Mouse (Mus musculus): Measurements from ENCODE around the gene Dnajc11. TPM values are rescaled to one million over a fixed set of nuclear protein-coding genes. Genes with fewer than 3 reads are reported as not detected.

Gene Dnajc11
- 57.8 and 61.5 TPM in 2 replicates for polyA plus RNA-seq (2015; fragmentation: Nextera tagmentation; extraction: Ambion mirVana)

- peaks cover 15% of the 10 kb centered on the region for H3K4me1 ChIP-seq
- H3K27ac ChIP-seq (replicated peaks): peak within 1 kb of the TSS; percentile 55; the same call in 1 of the 2 replicates
- no peaks in the 10 kb centered on the region for H3K9me3 ChIP-seq (replicated peaks)
These were observed at the start of gene Dnajc11 for GRCm38 (mm10) chr4:151933505-151934214. Gene Dnajc11, plus strand, starts transcription at chr4:151933691.

GRCm38 (mm10) chr4:151893241-151893640 lies 40.2 kb upstream of the Dnajc11 start:
- Histone ChIP-seq H3K27me3 (no peaks in the 10 kb centered on the region), H3K27ac (replicated peaks) (no peak overlapping the region), H3K4me1 (no peaks in the 10 kb centered on the region), H3K9ac (no peak overlapping the region), H3K9me3 (replicated peaks) (no peaks in the 10 kb centered on the region), H3K4me2 (replicated peaks) (no peak overlapping the region), H3K36me3 (no peaks in the 10 kb centered on the region), H3K4me3 (replicated peaks) (no peak overlapping the region)
- WGBS: 79% methylated on average over 6 of the region's 6 CpGs
- no peak for ATAC-seq (ENCODE audit: insufficient number of reproducible peaks, low FRiP score, low TSS enrichment, low read depth)

More at GRCm38 (mm10) chr4:151933505-151934214, at the start of gene Dnajc11:
- under 1% methylated on average over 82 of the region's 83 CpGs for WGBS
- Histone ChIP-seq H3K9ac (peak within 1 kb of the TSS; percentile 93), H3K36me3 (no peaks in the 10 kb centered on the region), H3K27me3 (no peaks in the 10 kb centered on the region), H3K4me3 (replicated peaks) (peak within 1 kb of the TSS; percentile 100), H3K4me2 (replicated peaks) (peak within 1 kb of the TSS; percentile 95)
- peak; percentile 90 for ATAC-seq (ENCODE audit: insufficient number of reproducible peaks, low FRiP score, low TSS enrichment, low read depth)

- H3K9ac ChIP-seq: no peak overlapping the region
- WGBS: 88% methylated on average over 12 of the region's 12 CpGs
- no peak for ATAC-seq (ENCODE audit: insufficient number of reproducible peaks, low FRiP score, low TSS enrichment, low read depth)
- no peaks in the 10 kb centered on the region for H3K36me3 ChIP-seq
- H3K4me2 ChIP-seq (replicated peaks): no peak overlapping the region
- H3K27me3 ChIP-seq: no peaks in the 10 kb centered on the region
- H3K4me1 ChIP-seq: no peaks in the 10 kb centered on the region
- H3K27ac ChIP-seq (replicated peaks): no peak overlapping the region
- H3K9me3 ChIP-seq (replicated peaks): no peaks in the 10 kb centered on the region
- H3K4me3 ChIP-seq (replicated peaks): no peak overlapping the region
These were observed 38.6 kb upstream of the Dnajc11 start for GRCm38 (mm10) chr4:151894926-151895325.

- no peak for ATAC-seq (ENCODE audit: insufficient number of reproducible peaks, low FRiP score, low TSS enrichment, low read depth)
- Histone ChIP-seq H3K9me3 (replicated peaks) (no peaks in the 10 kb centered on the region), H3K4me3 (replicated peaks) (no peak overlapping the region), H3K27ac (replicated peaks) (no peak overlapping the region), H3K36me3 (no peaks in the 10 kb centered on the region), H3K27me3 (no peaks in the 10 kb centered on the region), H3K4me1 (no peaks in the 10 kb centered on the region), H3K9ac (no peak overlapping the region), H3K4me2 (replicated peaks) (no peak overlapping the region)
- WGBS: 91% methylated on average over 7 of the region's 7 CpGs
These were observed 37.9 kb upstream of the Dnajc11 start for GRCm38 (mm10) chr4:151895624-151896023.

GRCm38 (mm10) chr4:151897069-151897617 lies 36.3 kb upstream of the Dnajc11 start:
- WGBS: 45% methylated on average over 9 of the region's 9 CpGs
- no peak overlapping the region for H3K4me2 ChIP-seq (replicated peaks)
- H3K9me3 ChIP-seq (replicated peaks): no peaks in the 10 kb centered on the region
- H3K9ac ChIP-seq: no peak overlapping the region
- H3K36me3 ChIP-seq: no peaks in the 10 kb centered on the region
- no peak overlapping the region for H3K4me3 ChIP-seq (replicated peaks)
- H3K4me1 ChIP-seq: no peaks in the 10 kb centered on the region
- H3K27me3 ChIP-seq: no peaks in the 10 kb centered on the region
- no peak for ATAC-seq (ENCODE audit: insufficient number of reproducible peaks, low FRiP score, low TSS enrichment, low read depth)
- no peak overlapping the region for H3K27ac ChIP-seq (replicated peaks)

- Histone ChIP-seq H3K4me1 (0 out of 2 replicates have a peak, but pooled peaks cover 5% of the 10 kb centered on the region), H3K36me3 (no peaks in the 10 kb centered on the region), H3K27ac (replicated peaks) (no peak overlapping the region), H3K9ac (no peak overlapping the region), H3K27me3 (no peaks in the 10 kb centered on the region), H3K4me3 (replicated peaks) (no peak overlapping the region), H3K4me2 (replicated peaks) (no peak overlapping the region), H3K9me3 (replicated peaks) (no peaks in the 10 kb centered on the region)
- WGBS: 23% methylated on average over 13 of the region's 13 CpGs
- ATAC-seq (ENCODE audit: insufficient number of reproducible peaks, low FRiP score, low TSS enrichment, low read depth): no peak
These were observed 34.8 kb upstream of the Dnajc11 start for GRCm38 (mm10) chr4:151898600-151899245.

GRCm38 (mm10) chr4:151899707-151900384 lies 33.6 kb upstream of the Dnajc11 start:
- no peak overlapping the region for H3K4me2 ChIP-seq (replicated peaks)
- no peak for ATAC-seq (ENCODE audit: insufficient number of reproducible peaks, low FRiP score, low TSS enrichment, low read depth)
- no peaks in the 10 kb centered on the region for H3K36me3 ChIP-seq
- H3K27ac ChIP-seq (replicated peaks): no peak overlapping the region
- peaks cover 8% of the 10 kb centered on the region; the same call in 1 of the 2 replicates for H3K4me1 ChIP-seq
- H3K27me3 ChIP-seq: no peaks in the 10 kb centered on the region
- H3K4me3 ChIP-seq (replicated peaks): no peak overlapping the region
- WGBS: 70% methylated on average over 11 of the region's 11 CpGs
- H3K9me3 ChIP-seq (replicated peaks): no peaks in the 10 kb centered on the region
- no peak overlapping the region for H3K9ac ChIP-seq

GRCm38 (mm10) chr4:151900735-151901134 lies 32.8 kb upstream of the Dnajc11 start:
- no peak for ATAC-seq (ENCODE audit: insufficient number of reproducible peaks, low FRiP score, low TSS enrichment, low read depth)
- no peaks in the 10 kb centered on the region for H3K9me3 ChIP-seq (replicated peaks)
- H3K4me3 ChIP-seq (replicated peaks): no peak overlapping the region

GRCm38 (mm10) chr4:151901422-151901821 lies 32.1 kb upstream of the Dnajc11 start:
- ATAC-seq (ENCODE audit: insufficient number of reproducible peaks, low FRiP score, low TSS enrichment, low read depth): no peak
- 59% methylated on average over 11 of the region's 11 CpGs for WGBS
- Histone ChIP-seq H3K27me3 (no peaks in the 10 kb centered on the region), H3K4me2 (replicated peaks) (no peak overlapping the region), H3K9me3 (replicated peaks) (no peaks in the 10 kb centered on the region), H3K27ac (replicated peaks) (no peak overlapping the region), H3K9ac (no peak overlapping the region), H3K4me1 (peaks cover 8% of the 10 kb centered on the region; the same call in 1 of the 2 replicates), H3K36me3 (no peaks in the 10 kb centered on the region), H3K4me3 (replicated peaks) (no peak overlapping the region)

More at GRCm38 (mm10) chr4:151900735-151901134, 32.8 kb upstream of the Dnajc11 start:
- no peak overlapping the region for H3K27ac ChIP-seq (replicated peaks)
- peaks cover 8% of the 10 kb centered on the region; the same call in 1 of the 2 replicates for H3K4me1 ChIP-seq
- H3K27me3 ChIP-seq: no peaks in the 10 kb centered on the region
- H3K4me2 ChIP-seq (replicated peaks): no peak overlapping the region
- no peaks in the 10 kb centered on the region for H3K36me3 ChIP-seq
- WGBS: 73% methylated on average over 6 of the region's 6 CpGs
- no peak overlapping the region for H3K9ac ChIP-seq

- ATAC-seq (ENCODE audit: insufficient number of reproducible peaks, low FRiP score, low TSS enrichment, low read depth): no peak
- peaks cover 4% of the 10 kb centered on the region; the same call in 1 of the 2 replicates for H3K27me3 ChIP-seq
- H3K9me3 ChIP-seq (replicated peaks): no peaks in the 10 kb centered on the region
- 76% methylated on average over 17 of the region's 17 CpGs for WGBS
- peaks cover 8% of the 10 kb centered on the region; the same call in 1 of the 2 replicates for H3K4me1 ChIP-seq
- no peak overlapping the region for H3K4me3 ChIP-seq (replicated peaks)
- H3K9ac ChIP-seq: no peak overlapping the region
- no peaks in the 10 kb centered on the region for H3K36me3 ChIP-seq
- H3K4me2 ChIP-seq (replicated peaks): no peak overlapping the region
- H3K27ac ChIP-seq (replicated peaks): no peak overlapping the region
These were observed 31.3 kb upstream of the Dnajc11 start for GRCm38 (mm10) chr4:151902046-151902688.
